Mouse (Mus musculus): Measurements from ENCODE around the gene Nxnl1.

The Nxnl1 gene

GRCm38 (mm10) chr8:71579476-71579875 lies 13.1 kb upstream of the Nxnl1 start:
- DNase-seq = no peak

GRCm38 (mm10) chr8:71579009-71579408 lies 12.6 kb upstream of the Nxnl1 start:
- no peak for DNase-seq

GRCm38 (mm10) chr8:71577856-71578387 lies 11.5 kb upstream of the Nxnl1 start:
- no peak for DNase-seq

GRCm38 (mm10) chr8:71575020-71575419 lies 8.6 kb upstream of the Nxnl1 start:
- no peak for DNase-seq

GRCm38 (mm10) chr8:71574426-71574825 lies 8.0 kb upstream of the Nxnl1 start:
- no peak for DNase-seq

- peak; percentile 48 for DNase-seq
Observed at GRCm38 (mm10) chr8:71572847-71573633, 6.6 kb upstream of the Nxnl1 start.

- no peak for DNase-seq
Observed at GRCm38 (mm10) chr8:71572077-71572476, 5.7 kb upstream of the Nxnl1 start.

GRCm38 (mm10) chr8:71570291-71570954 lies 4.0 kb upstream of the Nxnl1 start:
- DNase-seq = peak; percentile 94

GRCm38 (mm10) chr8:71569366-71570290 lies 3.2 kb upstream of the Nxnl1 start:
- peak; percentile 94 for DNase-seq

GRCm38 (mm10) chr8:71568941-71569340 lies 2.5 kb upstream of the Nxnl1 start:
- DNase-seq = no peak

- DNase-seq = peak; percentile 82
Observed at GRCm38 (mm10) chr8:71568387-71568937, 2.1 kb upstream of the Nxnl1 start, which contains the start of gene Slc27a1. TSS of gene Slc27a1 (plus strand) at chr8:71568882.

- DNase-seq = no peak
Observed at GRCm38 (mm10) chr8:71567587-71567986, 1.2 kb upstream of the Nxnl1 start.

GRCm38 (mm10) chr8:71563992-71564391 lies 2.4 kb downstream of the Nxnl1 start:
- DNase-seq = no peak

- DNase-seq = peak; percentile 89
Observed at GRCm38 (mm10) chr8:71562751-71563150, 3.6 kb downstream of the Nxnl1 start.

- peak; percentile 74 for DNase-seq
Observed at GRCm38 (mm10) chr8:71561401-71561800, 5.0 kb downstream of the Nxnl1 start.

GRCm38 (mm10) chr8:71560765-71561164 lies 5.6 kb downstream of the Nxnl1 start:
- DNase-seq = no peak

- DNase-seq = no peak
Observed at GRCm38 (mm10) chr8:71560071-71560470, 6.3 kb downstream of the Nxnl1 start.

GRCm38 (mm10) chr8:71558958-71559690 lies 7.3 kb downstream of the Nxnl1 start:
- DNase-seq = peak; percentile 90

GRCm38 (mm10) chr8:71558071-71558957 lies 8.1 kb downstream of the Nxnl1 start, which contains the start of gene Tmem221:
TSS of gene Tmem221 (minus strand) at chr8:71558871.
- DNase-seq = no peak

- DNase-seq = no peak
Observed at GRCm38 (mm10) chr8:71554644-71555043, 11.8 kb downstream of the Nxnl1 start.

- DNase-seq = no peak
Observed at GRCm38 (mm10) chr8:71554001-71554400, 12.4 kb downstream of the Nxnl1 start.
